Mouse (Mus musculus): ENCODE measurements around the gene Prkag2. TPM values are rescaled to one million over a fixed set of nuclear protein-coding genes. Genes with fewer than 3 reads are reported as not detected.

The Prkag2 gene
- polyA plus RNA-seq, 1 experiment from 2014 or later = 3.9 TPM

DNA sequence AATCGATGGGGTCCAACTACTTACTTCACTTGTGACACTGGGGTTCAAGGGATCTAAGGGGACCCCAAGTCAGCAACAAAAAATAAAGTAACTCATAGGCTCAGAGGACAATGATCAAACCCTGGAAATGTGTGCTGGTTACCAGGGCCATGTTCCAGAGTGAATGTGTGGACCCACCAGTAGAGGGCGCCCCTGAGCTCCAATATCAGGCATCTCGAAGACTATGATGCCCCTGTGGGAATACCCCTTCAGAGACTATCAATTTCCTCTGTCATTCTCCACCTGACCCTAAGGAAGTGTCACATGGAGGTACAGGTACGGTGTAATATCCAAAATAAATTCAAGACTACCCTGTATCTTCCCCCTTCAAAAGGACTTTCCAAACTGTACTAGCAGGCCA is 77.5 kb downstream of the Prkag2 start:
- no peak overlapping the region for H3K4me3 ChIP-seq (replicated peaks)
- no peaks in the 10 kb centered on the region for H3K36me3 ChIP-seq (replicated peaks)
- H3K27me3 ChIP-seq = no peaks in the 10 kb centered on the region
- H3K9ac ChIP-seq = no peak overlapping the region
- no peak overlapping the region for H3K4me2 ChIP-seq
- 30% methylated on average over 4 of the region's 4 CpGs for WGBS (ENCODE audit: insufficient replicate concordance)
- H3K9me3 ChIP-seq (replicated peaks) = no peaks in the 10 kb centered on the region
- ATAC-seq (ENCODE audit: insufficient read depth) = no peak
- H3K4me1 ChIP-seq (replicated peaks) = no peaks in the 10 kb centered on the region
- no peak overlapping the region for H3K27ac ChIP-seq (replicated peaks)

- Histone ChIP-seq H3K36me3 (replicated peaks) (no peaks in the 10 kb centered on the region), H3K4me2 (no peak overlapping the region), H3K9ac (no peak overlapping the region), H3K27me3 (no peaks in the 10 kb centered on the region), H3K4me1 (replicated peaks) (no peaks in the 10 kb centered on the region), H3K27ac (replicated peaks) (no peak overlapping the region), H3K4me3 (replicated peaks) (no peak overlapping the region), H3K9me3 (replicated peaks) (no peaks in the 10 kb centered on the region)
- 66% methylated on average over 6 of the region's 6 CpGs for WGBS (ENCODE audit: insufficient replicate concordance)
- no peak for ATAC-seq (ENCODE audit: insufficient read depth)
These were observed 81.2 kb downstream of the Prkag2 start for GRCm38 (mm10) chr5:25019221-25019620.

- H3K4me1 ChIP-seq (replicated peaks) = peaks cover 8% of the 10 kb centered on the region
- no peak overlapping the region for H3K9ac ChIP-seq
- ATAC-seq (ENCODE audit: insufficient read depth) = no peak
- no peaks in the 10 kb centered on the region; the same call in 1 of the 2 replicates for H3K27me3 ChIP-seq
- H3K4me2 ChIP-seq = no peak overlapping the region
- H3K9me3 ChIP-seq (replicated peaks) = no peaks in the 10 kb centered on the region
- H3K27ac ChIP-seq (replicated peaks) = no peak overlapping the region
- H3K36me3 ChIP-seq (replicated peaks) = no peaks in the 10 kb centered on the region
- no peak overlapping the region for H3K4me3 ChIP-seq (replicated peaks)
- 66% methylated on average over 4 of the region's 4 CpGs for WGBS (ENCODE audit: insufficient replicate concordance)
These were observed 88.3 kb downstream of the Prkag2 start for GRCm38 (mm10) chr5:25012134-25012533.

DNA sequence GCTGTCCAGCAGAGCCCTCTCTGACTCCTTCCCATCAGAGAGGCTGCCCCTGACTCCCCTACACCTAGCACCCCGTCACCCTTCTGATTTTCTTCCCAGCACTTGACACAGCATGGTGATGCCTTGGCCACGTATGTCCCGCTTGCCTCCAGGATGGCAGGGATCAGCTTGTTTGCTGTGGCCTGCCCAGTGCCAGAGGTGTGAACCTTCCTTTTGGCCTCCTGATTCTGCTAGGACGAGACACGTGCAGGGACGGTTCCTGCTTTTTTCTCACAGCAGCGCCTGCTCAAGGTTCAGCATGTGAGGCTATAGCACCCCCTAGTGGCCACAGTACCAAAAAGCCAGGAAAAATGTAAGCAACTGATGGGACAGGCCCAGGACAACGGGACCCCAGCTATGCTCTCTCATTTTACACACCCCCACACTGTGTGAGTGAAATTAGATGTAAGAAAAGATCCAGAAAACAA is 89.4 kb downstream of the Prkag2 start:
- 6% methylated on average over 8 of the region's 8 CpGs for WGBS (ENCODE audit: insufficient replicate concordance)
- no peak for ATAC-seq (ENCODE audit: insufficient read depth)
- Histone ChIP-seq H3K4me2 (peak overlapping the region; percentile 43), H3K4me1 (replicated peaks) (peaks cover 14% of the 10 kb centered on the region), H3K4me3 (replicated peaks) (no peak overlapping the region), H3K9me3 (replicated peaks) (no peaks in the 10 kb centered on the region), H3K27ac (replicated peaks) (no peak overlapping the region), H3K9ac (no peak overlapping the region), H3K27me3 (no peaks in the 10 kb centered on the region; the same call in 1 of the 2 replicates), H3K36me3 (replicated peaks) (no peaks in the 10 kb centered on the region)

GRCm38 (mm10) chr5:25010438-25010892 is 90.0 kb downstream of the Prkag2 start:
- Histone ChIP-seq H3K27ac (replicated peaks) (no peak overlapping the region), H3K4me1 (replicated peaks) (peaks cover 19% of the 10 kb centered on the region), H3K4me2 (peak overlapping the region; percentile 43), H3K9ac (no peak overlapping the region), H3K27me3 (no peaks in the 10 kb centered on the region; the same call in 1 of the 2 replicates), H3K4me3 (replicated peaks) (no peak overlapping the region), H3K9me3 (replicated peaks) (no peaks in the 10 kb centered on the region), H3K36me3 (replicated peaks) (no peaks in the 10 kb centered on the region)
- WGBS (ENCODE audit: insufficient replicate concordance) = 3% methylated on average over 9 of the region's 9 CpGs
- ATAC-seq (ENCODE audit: insufficient read depth) = peak; percentile 48

DNA sequence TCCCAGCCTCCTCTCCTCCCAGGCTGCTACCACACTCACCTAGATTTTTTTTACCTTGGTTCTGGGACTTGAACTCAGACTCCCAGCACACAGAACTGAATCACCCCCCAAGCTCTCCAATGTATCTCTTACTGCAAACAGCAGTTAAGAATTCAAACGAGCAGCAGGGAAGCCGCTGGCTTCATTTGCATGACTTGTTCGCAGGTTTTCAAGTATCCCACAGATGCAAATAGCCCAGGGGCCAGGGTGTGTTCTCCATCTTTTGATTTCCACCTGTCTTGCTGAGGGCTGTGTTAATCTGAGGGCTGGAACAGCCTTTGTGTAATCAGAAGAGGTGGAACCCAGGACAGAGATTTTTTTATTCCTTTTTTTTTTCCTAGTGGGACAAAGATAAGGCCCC is 90.7 kb downstream of the Prkag2 start:
- Histone ChIP-seq H3K27me3 (no peaks in the 10 kb centered on the region; the same call in 1 of the 2 replicates), H3K27ac (replicated peaks) (no peak overlapping the region), H3K4me2 (no peak overlapping the region), H3K9ac (no peak overlapping the region), H3K9me3 (replicated peaks) (no peaks in the 10 kb centered on the region), H3K4me3 (replicated peaks) (no peak overlapping the region), H3K4me1 (replicated peaks) (peaks cover 21% of the 10 kb centered on the region), H3K36me3 (replicated peaks) (no peaks in the 10 kb centered on the region)
- no peak for ATAC-seq (ENCODE audit: insufficient read depth)
- 68% methylated on average over 3 of the region's 3 CpGs for WGBS (ENCODE audit: insufficient replicate concordance)

- H3K4me3 ChIP-seq (replicated peaks) = no peak overlapping the region
- H3K9me3 ChIP-seq (replicated peaks) = no peaks in the 10 kb centered on the region
- H3K27ac ChIP-seq (replicated peaks) = no peak overlapping the region
- H3K27me3 ChIP-seq = no peaks in the 10 kb centered on the region; the same call in 1 of the 2 replicates
- peaks cover 21% of the 10 kb centered on the region for H3K4me1 ChIP-seq (replicated peaks)
- 44% methylated on average over 3 of the region's 3 CpGs for WGBS (ENCODE audit: insufficient replicate concordance)
- no peak overlapping the region for H3K9ac ChIP-seq
- no peak for ATAC-seq (ENCODE audit: insufficient read depth)
- H3K4me2 ChIP-seq = no peak overlapping the region
- H3K36me3 ChIP-seq (replicated peaks) = no peaks in the 10 kb centered on the region
These were observed 91.5 kb downstream of the Prkag2 start for GRCm38 (mm10) chr5:25008966-25009365.

GRCm38 (mm10) chr5:25006848-25007247 is 93.6 kb downstream of the Prkag2 start:
- Histone ChIP-seq H3K4me3 (replicated peaks) (no peak overlapping the region), H3K36me3 (replicated peaks) (no peaks in the 10 kb centered on the region), H3K27ac (replicated peaks) (no peak overlapping the region), H3K9ac (no peak overlapping the region), H3K4me2 (no peak overlapping the region), H3K4me1 (replicated peaks) (peaks cover 23% of the 10 kb centered on the region), H3K9me3 (replicated peaks) (no peaks in the 10 kb centered on the region), H3K27me3 (no peaks in the 10 kb centered on the region; the same call in 1 of the 2 replicates)
- ATAC-seq (ENCODE audit: insufficient read depth) = no peak
- 38% methylated on average over 8 of the region's 8 CpGs for WGBS (ENCODE audit: insufficient replicate concordance)

- Histone ChIP-seq H3K27ac (replicated peaks) (no peak overlapping the region), H3K4me2 (no peak overlapping the region)
- no peak for ATAC-seq (ENCODE audit: insufficient read depth)
These were observed 94.8 kb downstream of the Prkag2 start for GRCm38 (mm10) chr5:25005532-25006129.

DNA sequence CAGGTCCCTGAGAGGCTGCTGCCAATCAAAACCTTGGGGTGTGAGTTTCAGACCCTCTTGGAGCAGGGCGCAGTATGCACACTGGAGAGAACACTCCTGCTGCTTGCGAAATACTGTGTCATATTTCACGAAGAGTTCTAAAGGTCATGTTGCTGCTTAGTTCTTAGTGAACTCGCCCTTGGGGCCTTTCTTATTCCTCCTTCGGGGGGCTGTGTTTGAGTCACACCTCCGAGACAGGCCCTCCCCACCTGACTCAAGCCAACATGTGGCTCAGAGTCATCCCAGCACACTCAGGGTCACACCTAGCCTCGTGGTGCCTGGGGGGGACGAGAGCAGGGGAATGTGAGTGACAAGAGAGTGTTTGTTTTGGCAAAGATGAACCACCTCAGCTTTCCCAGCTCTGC is 99.0 kb downstream of the Prkag2 start:
- no peak overlapping the region for H3K27ac ChIP-seq (replicated peaks)

More at GRCm38 (mm10) chr5:25005532-25006129, 94.8 kb downstream of the Prkag2 start:
- Histone ChIP-seq H3K4me3 (replicated peaks) (no peak overlapping the region), H3K9ac (no peak overlapping the region), H3K36me3 (replicated peaks) (no peaks in the 10 kb centered on the region), H3K4me1 (replicated peaks) (peaks cover 28% of the 10 kb centered on the region), H3K9me3 (replicated peaks) (no peaks in the 10 kb centered on the region), H3K27me3 (no peaks in the 10 kb centered on the region; the same call in 1 of the 2 replicates)
- 10% methylated on average over 6 of the region's 6 CpGs for WGBS (ENCODE audit: insufficient replicate concordance)

GRCm38 (mm10) chr5:24999351-24999750 is 101.1 kb downstream of the Prkag2 start:
- Histone ChIP-seq H3K4me3 (replicated peaks) (no peak overlapping the region), H3K36me3 (replicated peaks) (no peaks in the 10 kb centered on the region), H3K27me3 (no peaks in the 10 kb centered on the region), H3K4me1 (replicated peaks) (peaks cover 11% of the 10 kb centered on the region), H3K9me3 (replicated peaks) (no peaks in the 10 kb centered on the region), H3K27ac (replicated peaks) (no peak overlapping the region), H3K9ac (no peak overlapping the region), H3K4me2 (no peak overlapping the region)
- no peak for ATAC-seq (ENCODE audit: insufficient read depth)
- WGBS (ENCODE audit: insufficient replicate concordance) = 39% methylated on average over 4 of the region's 4 CpGs

More for the DNA sequence above, 99.0 kb downstream of the Prkag2 start:
- WGBS (ENCODE audit: insufficient replicate concordance) = 52% methylated on average over 8 of the region's 8 CpGs
- Histone ChIP-seq H3K9ac (no peak overlapping the region), H3K4me3 (replicated peaks) (no peak overlapping the region), H3K27me3 (no peaks in the 10 kb centered on the region), H3K9me3 (replicated peaks) (no peaks in the 10 kb centered on the region), H3K4me1 (replicated peaks) (peaks cover 22% of the 10 kb centered on the region), H3K4me2 (no peak overlapping the region), H3K36me3 (replicated peaks) (no peaks in the 10 kb centered on the region)
- peak; percentile 45; the same call in 1 of the 2 replicates for ATAC-seq (ENCODE audit: insufficient read depth)

All from liver, embryonic 15.5 days (tissue).